Mouse (Mus musculus) mouse trophoblast stem cell (cell line): ENCODE measurements around the gene Matn3.

ENCODE experiments used
- in situ Hi-C, 2 experiments: fragments of 300-500 bp; cut with MseI, MboI; formaldehyde crosslinking; loops; 2 replicates in 1 of 2; 3 replicates in 1 of 2; pipeline ENCODE4 v1.15.1; 2025

Matn3 gene

DNA sequence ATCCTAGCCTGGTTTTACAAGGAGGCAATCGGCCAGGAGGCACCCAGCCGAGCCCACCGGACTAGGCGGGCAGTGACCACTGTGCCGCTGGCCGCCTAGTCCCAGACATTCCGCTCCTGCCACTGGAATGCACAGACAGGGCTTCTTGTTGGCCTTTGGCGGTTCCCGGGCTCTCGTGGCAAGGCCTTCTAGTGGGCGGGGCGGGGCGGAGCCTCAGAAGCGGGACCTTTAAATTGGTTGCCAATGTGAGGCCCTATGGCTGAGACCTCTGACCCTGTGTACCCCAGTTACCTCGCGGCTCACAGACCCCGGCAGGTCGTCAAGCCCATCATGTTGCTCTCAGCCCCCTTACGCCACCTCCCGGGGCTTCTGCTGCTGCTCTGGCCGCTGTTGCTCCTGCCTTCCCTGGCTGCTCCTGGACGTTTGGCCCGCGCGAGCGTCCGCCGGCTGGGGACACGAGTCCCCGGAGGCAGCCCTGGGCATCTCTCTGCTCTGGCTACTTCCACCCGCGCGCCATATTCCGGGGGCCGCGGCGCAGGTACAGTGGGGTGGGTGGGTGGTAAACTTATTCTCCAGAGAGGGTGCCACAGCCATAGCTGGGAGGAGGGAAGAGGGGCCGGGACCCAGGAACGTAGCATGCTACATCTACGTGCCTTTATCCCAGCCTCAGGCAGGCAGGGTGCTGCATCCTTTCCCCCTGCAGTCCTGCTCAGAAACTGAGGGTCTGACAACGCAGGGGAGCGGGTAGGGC is at the start of gene Matn3:
Gene Matn3, plus strand, starts transcription at position 216 of the 751 bp plus-strand sequence.
- in situ Hi-C loops, result no loop called here

GRCm38 (mm10) chr12:8898879-8899785 is 48.6 kb upstream of the Matn3 start:
- in situ Hi-C loops, result no loop called here

- in situ Hi-C loops, result no loop called here
Measured at GRCm38 (mm10) chr12:8900107-8900698, 47.5 kb upstream of the Matn3 start.

- in situ Hi-C loops, result no loop called here
Measured at GRCm38 (mm10) chr12:8900919-8901663, 46.6 kb upstream of the Matn3 start.

GRCm38 (mm10) chr12:8901934-8902333 is 45.8 kb upstream of the Matn3 start:
- in situ Hi-C loops, result no loop called here

DNA sequence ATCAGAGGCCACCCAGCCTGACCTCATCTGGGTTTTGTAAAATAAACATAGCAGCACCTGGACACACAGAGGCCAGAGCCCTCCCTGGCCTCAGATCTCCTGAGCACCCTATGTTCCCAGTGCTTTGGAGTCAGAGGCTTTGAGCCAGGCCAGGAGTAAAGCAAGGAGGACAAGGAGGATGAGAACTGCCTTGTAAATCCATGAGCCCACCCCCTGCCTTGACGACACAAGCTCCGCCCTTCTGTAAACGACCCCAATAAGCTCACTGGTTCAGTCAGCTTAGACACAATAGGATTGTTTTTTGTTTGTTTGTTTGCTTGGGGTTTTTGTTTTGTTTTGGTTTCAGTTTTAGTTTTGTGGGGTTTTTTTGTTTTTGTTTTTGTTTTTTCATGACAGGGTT is 45.2 kb upstream of the Matn3 start:
- in situ Hi-C loops, result no loop called here

DNA sequence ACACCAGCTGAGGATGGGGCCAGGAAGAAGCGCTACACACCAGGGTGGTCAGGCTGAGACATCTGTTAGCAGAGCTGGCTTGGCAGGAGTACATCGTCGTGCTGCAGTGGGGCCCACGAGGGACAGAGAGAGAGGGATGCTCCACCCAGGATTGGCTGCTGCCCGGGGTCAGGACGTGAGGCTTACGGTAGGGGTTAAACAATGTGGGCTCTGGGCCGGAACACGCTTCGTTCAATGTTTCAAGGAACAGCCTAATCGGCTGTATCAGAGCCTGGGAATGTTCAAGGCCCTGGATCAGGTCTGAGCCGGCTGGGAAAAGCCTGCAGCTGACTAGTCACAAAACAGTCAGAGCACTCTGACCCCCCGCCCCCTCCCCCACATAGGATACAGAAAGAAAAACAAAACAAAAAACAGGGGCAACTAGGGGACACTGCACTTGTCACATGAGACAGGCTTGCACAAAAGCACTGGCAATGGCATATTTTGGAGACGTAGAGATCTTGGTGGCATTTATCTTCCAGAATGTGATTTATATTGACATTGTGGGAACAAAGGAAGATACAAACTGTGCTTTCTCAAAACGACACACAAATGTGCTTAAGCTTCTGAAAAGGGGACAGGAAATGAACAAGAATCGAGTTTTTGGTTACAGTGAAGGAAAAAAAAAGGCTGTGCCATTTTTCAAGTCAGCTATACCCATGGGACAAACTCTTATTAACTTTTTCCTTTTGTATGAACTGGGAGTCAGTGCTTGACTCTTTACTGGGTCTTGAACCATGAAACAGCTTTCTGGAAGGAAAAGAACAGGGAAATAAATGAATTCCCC is 34.7 kb upstream of the Matn3 start:
- in situ Hi-C loops, result no loop called here

GRCm38 (mm10) chr12:8913701-8914340 is 33.9 kb upstream of the Matn3 start:
- in situ Hi-C loops, result no loop called here

DNA sequence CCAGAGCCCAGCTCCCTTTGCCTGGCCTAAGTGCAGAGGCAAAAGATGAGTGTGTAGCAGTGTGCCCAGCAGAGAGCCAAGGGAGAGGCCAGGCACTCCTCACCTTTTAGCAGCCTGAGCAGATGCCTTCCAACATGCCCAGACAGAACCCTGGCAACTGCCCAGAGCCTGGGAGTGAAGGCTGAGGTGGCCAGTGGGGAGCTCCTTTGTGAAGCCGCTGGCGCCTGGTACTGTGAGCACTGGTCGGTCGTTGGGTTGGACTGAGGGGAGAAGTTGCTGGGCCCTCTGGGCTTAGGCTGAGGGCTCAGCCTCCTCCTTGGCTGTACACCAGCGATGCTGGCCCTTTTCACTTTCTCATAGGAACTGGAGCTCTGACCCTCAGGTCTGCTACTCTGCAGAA is 31.4 kb upstream of the Matn3 start:
- in situ Hi-C loops, result no loop called here

DNA sequence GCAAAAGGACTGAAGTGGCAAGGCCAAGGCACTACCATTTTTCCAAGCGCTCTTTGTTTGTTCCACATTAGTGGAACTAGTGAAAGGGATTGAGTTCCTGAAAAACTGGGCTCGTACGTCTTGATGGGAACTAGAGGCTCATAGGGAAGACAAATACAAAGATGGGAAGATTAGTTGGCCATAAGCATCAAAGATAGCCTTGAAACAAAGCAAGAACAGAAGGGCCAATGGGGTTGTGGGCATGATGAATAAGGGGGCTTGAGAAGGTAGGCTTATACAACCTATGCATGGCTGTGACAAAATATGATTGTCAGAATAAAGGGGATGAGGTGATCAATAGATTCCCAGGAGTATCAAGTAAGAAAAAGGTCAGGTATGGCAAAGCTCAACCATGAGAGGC is 28.5 kb upstream of the Matn3 start:
- in situ Hi-C loops, result no loop called here

- in situ Hi-C loops, result no loop called here
Measured at GRCm38 (mm10) chr12:8920996-8921393, 26.7 kb upstream of the Matn3 start.

DNA sequence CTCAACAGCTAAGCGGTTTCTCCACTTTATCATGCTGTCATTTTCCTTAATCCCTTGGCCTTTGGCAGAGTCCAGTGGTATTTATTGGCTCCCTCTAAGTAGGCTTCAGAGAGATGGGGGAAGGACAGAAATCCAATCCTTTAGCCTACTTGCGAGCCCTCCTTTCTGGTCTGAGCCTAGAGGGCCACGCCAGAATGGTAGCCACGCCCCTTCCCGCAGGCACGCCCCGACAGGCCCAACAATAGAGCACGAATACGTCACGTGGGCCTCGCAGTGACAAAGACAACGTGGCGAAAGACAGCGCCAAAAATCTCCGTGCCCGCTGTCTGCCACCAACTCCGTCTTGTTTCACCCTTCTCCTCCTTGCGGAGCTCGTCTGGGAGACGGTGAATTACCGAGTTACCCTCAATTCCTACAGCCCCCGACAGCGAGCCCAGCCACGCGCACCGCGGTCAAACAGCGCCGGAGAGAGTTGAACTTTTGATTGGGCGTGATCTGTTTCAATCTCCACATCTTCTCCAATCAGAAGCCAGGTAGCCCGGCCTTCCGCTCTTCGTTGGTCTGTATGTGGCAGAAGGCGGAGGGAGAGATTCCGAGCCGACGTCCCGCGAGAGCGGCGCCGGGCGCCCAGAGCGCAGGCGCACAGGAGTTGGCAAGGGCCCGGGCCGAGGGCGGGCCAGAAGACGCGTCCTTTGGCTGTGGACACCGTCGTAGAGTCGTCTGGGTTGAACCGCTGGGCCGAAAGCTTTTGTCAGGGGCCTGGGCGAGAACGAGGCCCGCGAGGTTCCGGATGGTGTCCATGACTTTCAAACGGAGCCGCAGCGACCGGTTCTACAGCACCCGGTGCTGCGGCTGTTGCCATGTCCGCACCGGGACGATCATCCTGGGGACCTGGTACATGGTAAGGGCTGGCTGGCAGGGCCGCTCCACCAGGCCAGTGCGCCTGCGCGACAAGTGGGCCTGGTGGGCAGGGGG is 26.0 kb upstream of the Matn3 start, which contains the start of gene Laptm4a:
Gene Laptm4a, plus strand, starts transcription at position 271 of the 975 bp plus-strand sequence.
- in situ Hi-C loops, result no loop called here

GRCm38 (mm10) chr12:8922369-8923124 is 25.2 kb upstream of the Matn3 start:
- in situ Hi-C loops, result no loop called here

GRCm38 (mm10) chr12:8923125-8923410 is 24.7 kb upstream of the Matn3 start:
- in situ Hi-C loops, result no loop called here

- in situ Hi-C loops, result no loop called here
Measured at GRCm38 (mm10) chr12:8923603-8924002, 24.1 kb upstream of the Matn3 start.

DNA sequence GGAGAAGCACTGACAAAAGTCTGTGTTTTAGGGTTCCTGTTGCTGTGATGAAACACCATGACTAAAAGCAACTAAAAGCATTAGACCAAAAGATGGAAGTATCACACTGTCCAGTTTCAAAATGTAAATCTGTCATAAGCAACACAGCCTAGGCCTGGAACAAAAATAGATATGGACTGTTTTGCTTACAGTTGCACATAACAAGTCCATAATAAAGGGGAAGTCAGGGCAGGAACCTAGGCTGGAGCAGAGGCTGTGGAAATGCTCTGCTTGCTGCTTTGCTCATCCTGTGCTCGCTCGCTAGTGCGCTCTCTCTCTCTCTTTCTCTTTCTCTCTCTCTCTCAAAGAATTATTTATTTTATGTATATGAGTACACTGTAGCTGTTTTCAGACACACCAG is 20.1 kb upstream of the Matn3 start:
- in situ Hi-C loops, result no loop called here

DNA sequence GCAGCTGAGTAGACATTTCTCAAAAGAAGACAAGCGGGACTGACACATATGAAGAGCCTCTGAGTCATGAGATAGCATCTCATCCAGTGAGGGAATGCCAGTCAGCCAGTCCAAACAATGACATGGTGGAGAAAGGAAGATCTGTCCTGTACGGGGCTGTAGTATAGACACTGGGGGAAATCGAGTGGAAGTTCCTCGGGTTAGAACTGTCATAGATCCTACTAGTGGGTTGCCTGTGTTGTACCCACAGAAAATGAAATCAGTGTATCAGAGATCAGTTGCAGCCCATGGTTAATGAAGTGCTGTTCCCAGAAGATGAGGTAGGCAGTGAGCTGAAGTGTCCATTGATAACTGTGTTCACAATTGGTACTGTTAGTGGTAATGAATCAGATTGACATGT is 19.0 kb upstream of the Matn3 start:
- in situ Hi-C loops, result no loop called here

- in situ Hi-C loops, result no loop called here
Measured at GRCm38 (mm10) chr12:8931083-8931482, 16.6 kb upstream of the Matn3 start.

GRCm38 (mm10) chr12:8935349-8935748 is 12.4 kb upstream of the Matn3 start:
- in situ Hi-C loops, result no loop called here
